Mouse (Mus musculus) stomach, embryonic 16.5 days (tissue): ENCODE results near the gene Hmbs. TPM values are rescaled to one million over a fixed set of nuclear protein-coding genes. Genes with fewer than 3 reads are reported as not detected.
A peak's percentile ranks its signal among the peaks of the same experiment; 100 is the strongest.

ENCODE experiments used
- ATAC-seq: fragments of 200-750 bp; cut with Nextera tagmentation; 2 replicates; pipeline ENCODE4 v1.8.0; 2017; ENCODE audit warnings: moderate number of reproducible peaks, moderate TSS enrichment; ENCODE audit not compliant: insufficient read depth, low FRiP score
- H3K27ac ChIP-seq: fragments of 300-500 bp; sonication (generic); 2 replicates; pipeline ENCODE4 v1.5.1; 2014; ENCODE audit warnings: low read length
- H3K27me3 ChIP-seq: fragments of 300-500 bp; sonication (generic); 2 replicates; pipeline ENCODE4 v1.6.1; 2014; ENCODE audit warnings: low read length, control low read depth, mixed read lengths; ENCODE audit not compliant: control insufficient read depth, insufficient read depth
- H3K36me3 ChIP-seq: fragments of 300-500 bp; sonication (generic); 2 replicates; pipeline ENCODE4 v1.6.1; 2014; ENCODE audit warnings: low read length; ENCODE audit not compliant: control insufficient read depth, insufficient read depth
- H3K4me1 ChIP-seq: fragments of 300-500 bp; sonication (generic); 2 replicates; pipeline ENCODE4 v1.6.1; 2014; ENCODE audit warnings: low read length, control low read depth, mixed read lengths; ENCODE audit not compliant: control insufficient read depth, insufficient read depth
- H3K4me2 ChIP-seq: fragments of 300-500 bp; sonication (generic); 2 replicates; pipeline ENCODE4 v1.6.1; 2014; ENCODE audit warnings: low read depth, low read length, mixed read lengths
- H3K4me3 ChIP-seq: fragments of 300-500 bp; sonication (generic); replicated peaks from 2 replicates; pipeline ENCODE4 v1.5.1; 2014; ENCODE audit warnings: mild to moderate bottlenecking, low read length
- H3K9ac ChIP-seq: fragments of 300-500 bp; sonication (generic); 2 replicates; pipeline ENCODE4 v1.6.1; 2014; ENCODE audit warnings: low read length
- H3K9me3 ChIP-seq: fragments of 300-500 bp; sonication (generic); replicated peaks from 2 replicates; pipeline ENCODE4 v1.6.1; 2016; ENCODE audit warnings: low read length, control low read depth; ENCODE audit not compliant: control insufficient read depth
- WGBS: fragments of 180-500 bp; shearing (Covaris S2); extraction: QIAGEN DNeasy Blood & Tissue Kit; methylation state at CpG from one replicate; pipeline ENCODE4 v1.1.7; 2014; 5-methylcytosine and 5-hydroxymethylcytosine counted together
- polyA plus RNA-seq: library from polyadenylated mRNA; unstranded; fragments of >200 nt; fragmentation: Nextera tagmentation; extraction: Ambion mirVana; gene quantifications from 2 replicates; pipeline ENCODE4 v1.2.1, GENCODE M21; 2015

Hmbs gene
- polyA plus RNA-seq, 1 experiment from 2014 or later, result 162 TPM

DNA sequence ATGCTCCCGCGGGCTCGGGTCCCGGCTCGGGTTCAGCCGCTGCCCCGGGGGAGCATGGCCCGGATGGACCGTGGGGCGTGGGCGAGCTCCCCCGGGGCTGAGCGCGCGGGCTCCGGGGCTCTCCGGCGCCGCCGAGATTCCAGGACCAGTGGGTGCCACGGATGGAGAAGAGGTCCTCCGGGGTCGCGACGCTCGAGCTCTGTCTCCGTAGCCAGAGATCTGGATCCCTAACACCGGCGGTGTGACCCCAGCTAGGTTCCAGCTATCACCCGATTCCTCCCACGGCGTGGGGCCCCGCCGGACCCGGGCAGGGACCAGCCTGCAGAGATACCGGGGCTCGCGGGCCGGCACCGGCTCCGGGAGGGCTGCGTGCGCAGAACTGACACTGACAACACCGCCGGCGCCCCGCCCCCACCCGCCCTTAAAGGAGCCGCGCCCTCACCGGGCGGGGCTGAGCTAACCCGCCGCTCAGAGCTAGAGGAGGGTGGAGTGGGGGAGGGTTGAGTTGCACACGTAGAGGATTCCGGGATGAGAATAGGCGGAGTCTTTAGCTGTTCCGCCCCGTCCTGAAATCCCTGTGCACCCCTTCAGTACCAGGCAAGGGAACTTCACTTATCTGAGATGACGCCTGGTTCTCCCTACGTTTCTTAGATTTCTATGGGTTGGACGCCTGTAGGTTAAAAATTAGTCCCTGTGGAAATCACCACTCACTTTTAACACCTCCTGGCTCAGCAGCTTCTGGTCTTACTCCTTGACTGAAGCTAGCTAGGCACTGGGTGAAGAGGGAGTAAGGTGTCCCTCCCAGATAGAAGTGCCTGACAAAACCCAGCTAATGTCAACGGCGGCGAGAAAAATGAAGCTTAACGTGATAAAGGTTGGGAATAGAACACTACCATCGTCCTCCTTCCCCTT, 23.9 kb downstream of the Hmbs start, which contains the start of gene C2cd2l:
C2cd2l (minus strand) TSS at position 399 of the 912 bp plus-strand sequence.
- H3K36me3 ChIP-seq, result peaks cover 3% of the 10 kb centered on the region; the same call in 1 of the 2 replicates
- under 1% methylated on average over 67 of the region's 67 CpGs for WGBS
- ATAC-seq, result peak; percentile 99

DNA sequence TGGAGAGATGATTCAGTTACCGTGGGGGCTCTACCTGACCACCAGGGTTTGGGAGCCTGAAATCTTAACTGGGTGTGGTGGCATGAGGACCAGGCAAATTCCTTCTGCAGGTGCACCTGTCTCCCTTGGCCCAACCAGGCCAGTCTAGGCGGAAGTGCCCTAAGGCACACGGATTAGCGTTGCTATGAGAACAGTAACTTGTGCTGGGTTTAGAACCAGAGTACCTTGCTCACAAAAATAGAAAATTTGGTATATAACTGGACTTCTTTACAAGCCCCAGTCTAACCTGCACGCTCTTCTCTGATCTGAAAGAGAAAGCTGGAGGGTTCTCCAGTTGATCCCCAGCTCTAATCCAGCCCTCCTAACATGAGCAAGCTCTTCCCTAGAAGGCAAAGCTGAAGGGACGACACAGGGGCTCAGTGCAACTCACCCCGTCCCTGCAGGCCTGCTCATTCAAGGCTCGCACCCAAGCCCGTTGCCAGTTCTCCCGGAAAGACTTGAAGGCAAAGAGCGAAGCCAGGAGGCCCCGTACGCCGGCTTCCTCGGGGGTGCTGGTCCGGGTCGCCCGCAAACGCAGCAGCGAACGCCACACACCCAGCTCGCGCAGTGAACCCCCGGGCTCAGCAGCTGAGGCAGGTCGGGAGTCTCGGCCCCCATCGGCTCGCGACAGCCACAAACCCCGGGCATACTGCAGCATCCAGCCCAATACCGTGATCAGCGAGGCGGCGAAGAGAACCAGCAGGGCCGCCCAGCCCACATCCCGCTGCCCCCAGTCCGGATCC, 24.7 kb downstream of the Hmbs start:
- H3K4me1 ChIP-seq, result peaks cover 18% of the 10 kb centered on the region
- H3K36me3 ChIP-seq, result peaks cover 11% of the 10 kb centered on the region
- no peak for ATAC-seq
- H3K27ac ChIP-seq, result peak overlapping the region; percentile 75
- peak overlapping the region; percentile 87 for H3K4me2 ChIP-seq
- 3% methylated on average over 37 of the region's 37 CpGs for WGBS
- H3K4me3 ChIP-seq, result peak overlapping the region; percentile 91
- H3K27me3 ChIP-seq, result no peaks in the 10 kb centered on the region
- peak overlapping the region; percentile 93 for H3K9ac ChIP-seq
- H3K9me3 ChIP-seq, result no peaks in the 10 kb centered on the region

More for the DNA sequence above, 23.9 kb downstream of the Hmbs start, which contains the start of gene C2cd2l:
- Histone ChIP-seq H3K27me3 (no peaks in the 10 kb centered on the region), H3K9ac (peak within 1 kb of the TSS; percentile 93), H3K4me1 (peaks cover 18% of the 10 kb centered on the region), H3K9me3 (no peaks in the 10 kb centered on the region), H3K4me3 (peak within 1 kb of the TSS; percentile 91), H3K4me2 (peak within 1 kb of the TSS; percentile 87), H3K27ac (peak within 1 kb of the TSS; percentile 81)

DNA sequence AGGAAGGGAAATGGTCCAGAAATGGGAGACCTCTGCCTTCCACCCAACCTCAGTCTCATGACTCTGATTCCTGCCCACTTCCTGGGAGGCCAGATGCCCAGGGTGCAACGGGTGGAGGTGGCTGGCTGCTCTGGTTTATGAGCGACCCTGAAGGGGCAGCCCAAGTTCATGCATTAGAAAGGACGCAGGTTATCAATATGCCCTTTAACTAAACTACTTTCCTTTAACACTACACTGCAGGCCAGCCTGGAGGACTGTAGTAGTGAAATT, 25.3 kb downstream of the Hmbs start:
- 28% methylated on average over 3 of the region's 3 CpGs for WGBS
- peaks cover 18% of the 10 kb centered on the region for H3K4me1 ChIP-seq
- H3K36me3 ChIP-seq, result peaks cover 11% of the 10 kb centered on the region
- no peaks in the 10 kb centered on the region for H3K27me3 ChIP-seq
- H3K9ac ChIP-seq, result peak overlapping the region; percentile 93
- peak overlapping the region; percentile 91 for H3K4me3 ChIP-seq
- peak overlapping the region; percentile 87 for H3K4me2 ChIP-seq
- peak overlapping the region; percentile 75 for H3K27ac ChIP-seq
- ATAC-seq, result no peak
- H3K9me3 ChIP-seq, result no peaks in the 10 kb centered on the region

DNA sequence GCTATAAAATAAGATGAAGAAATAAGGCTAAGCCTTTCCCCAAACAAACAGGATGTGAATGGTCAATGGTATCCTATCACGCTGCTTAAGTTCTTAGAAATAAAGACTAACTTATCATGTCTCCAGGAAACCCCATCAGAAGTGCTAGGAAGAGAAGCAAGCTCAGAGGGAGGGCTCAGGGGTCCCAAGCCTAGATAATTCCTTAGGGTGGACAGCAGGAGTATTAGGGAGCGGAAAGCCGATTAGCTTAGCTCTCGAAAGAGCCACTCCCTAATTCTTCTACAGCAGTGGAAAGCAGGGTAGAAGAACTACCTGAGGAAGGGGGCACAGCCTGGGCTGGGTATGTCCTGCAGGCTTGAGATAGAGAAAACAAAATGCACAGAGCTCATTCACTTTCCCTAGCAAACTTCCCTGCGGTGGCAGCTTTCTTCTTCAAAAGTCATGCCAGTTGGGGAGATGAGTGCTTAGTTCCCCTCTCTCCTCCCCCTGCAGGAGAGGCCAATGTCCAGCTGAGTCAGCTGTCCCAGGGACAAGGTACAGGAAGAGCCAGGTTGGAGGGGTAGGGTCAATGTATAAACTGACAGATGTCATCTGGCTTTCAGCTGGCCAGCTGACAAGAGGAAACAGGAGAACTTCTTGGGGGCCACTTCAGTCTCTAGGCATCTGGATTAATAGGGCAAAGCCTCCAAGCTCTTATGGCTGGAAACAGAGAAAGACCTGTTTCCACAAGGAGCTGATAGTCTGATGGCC, 25.8 kb downstream of the Hmbs start:
- 59% methylated on average over 5 of the region's 5 CpGs for WGBS
- Histone ChIP-seq H3K27me3 (no peaks in the 10 kb centered on the region), H3K4me1 (peaks cover 18% of the 10 kb centered on the region), H3K36me3 (peaks cover 11% of the 10 kb centered on the region), H3K4me3 (peak overlapping the region; percentile 91), H3K27ac (peak overlapping the region; percentile 75), H3K4me2 (peak overlapping the region; percentile 87), H3K9me3 (no peaks in the 10 kb centered on the region), H3K9ac (peak overlapping the region; percentile 93)
- ATAC-seq, result no peak

DNA sequence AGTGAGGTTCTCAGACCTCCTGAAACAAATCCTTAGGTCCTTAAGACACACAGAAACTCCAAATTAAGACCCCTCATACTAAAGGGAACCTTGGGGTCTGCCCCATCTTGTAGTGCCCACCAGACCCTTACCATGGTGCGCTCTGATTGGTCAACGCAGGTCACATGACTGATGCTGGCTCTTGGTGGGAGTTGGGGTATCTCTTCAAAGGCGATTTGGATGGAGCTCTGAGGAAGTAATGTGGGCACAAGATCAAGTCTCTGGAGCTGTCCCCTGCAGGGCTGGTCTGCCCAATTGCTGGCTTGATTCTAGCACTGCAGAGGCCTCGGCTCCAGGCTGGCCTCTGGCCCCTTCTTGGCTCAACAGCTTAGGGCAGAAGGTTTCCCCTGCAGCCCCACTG, 26.6 kb downstream of the Hmbs start:
- 0 out of 2 replicates have a peak overlapping the region, but pooled peaks have one; percentile 9 for H3K9ac ChIP-seq
- H3K36me3 ChIP-seq, result peaks cover 14% of the 10 kb centered on the region
- no peak overlapping the region for H3K4me2 ChIP-seq
- no peaks in the 10 kb centered on the region for H3K9me3 ChIP-seq
- H3K27ac ChIP-seq, result no peak overlapping the region
- no peak overlapping the region for H3K4me3 ChIP-seq
- no peak for ATAC-seq
- H3K27me3 ChIP-seq, result no peaks in the 10 kb centered on the region
- WGBS, result 74% methylated on average over 4 of the region's 4 CpGs
- H3K4me1 ChIP-seq, result peaks cover 18% of the 10 kb centered on the region

DNA sequence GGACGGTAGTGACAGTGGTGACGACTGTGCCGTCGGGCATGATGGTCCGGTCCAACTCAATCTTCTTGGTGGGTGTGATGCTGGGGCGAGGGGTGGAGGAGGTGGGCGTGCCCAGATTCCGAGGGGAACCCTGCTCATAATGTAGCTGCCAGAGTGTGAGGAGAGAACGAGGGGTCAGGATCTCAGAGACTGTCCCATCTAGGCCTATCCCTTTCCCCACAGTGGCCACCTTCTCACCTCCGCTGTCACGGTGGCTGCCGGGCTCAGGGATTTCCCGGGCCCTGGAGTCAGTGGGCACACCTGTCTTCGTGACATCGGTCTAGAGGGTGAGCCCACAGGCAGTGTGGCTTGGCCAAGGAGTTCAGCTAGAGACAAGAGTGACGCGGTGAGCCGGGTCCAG, 29.1 kb downstream of the Hmbs start:
- Histone ChIP-seq H3K36me3 (peaks cover 14% of the 10 kb centered on the region), H3K4me3 (no peak overlapping the region), H3K27ac (no peak overlapping the region), H3K27me3 (no peaks in the 10 kb centered on the region), H3K9me3 (no peaks in the 10 kb centered on the region), H3K4me1 (peaks cover 32% of the 10 kb centered on the region), H3K4me2 (no peak overlapping the region), H3K9ac (no peak overlapping the region)
- WGBS, result 92% methylated on average over 18 of the region's 18 CpGs
- ATAC-seq, result no peak

DNA sequence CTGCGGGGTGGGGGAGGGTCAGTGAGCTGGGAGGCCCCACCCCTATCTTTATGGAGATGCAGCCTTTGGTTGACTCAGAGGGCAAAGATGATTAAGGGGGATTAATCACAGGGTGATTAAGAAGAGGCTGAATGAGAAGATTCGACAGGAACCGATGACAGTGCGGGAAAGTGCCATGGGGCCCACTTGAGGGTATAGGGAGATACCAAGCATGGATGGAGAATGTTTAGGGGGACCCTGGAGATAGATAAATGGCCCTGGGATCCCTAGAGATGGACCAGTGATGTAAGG, 29.8 kb downstream of the Hmbs start:
- peaks cover 14% of the 10 kb centered on the region for H3K36me3 ChIP-seq
- H3K27ac ChIP-seq, result no peak overlapping the region
- H3K4me1 ChIP-seq, result peaks cover 31% of the 10 kb centered on the region
- no peak overlapping the region for H3K4me2 ChIP-seq
- no peaks in the 10 kb centered on the region for H3K9me3 ChIP-seq
- ATAC-seq, result no peak
- H3K27me3 ChIP-seq, result no peaks in the 10 kb centered on the region
- H3K9ac ChIP-seq, result no peak overlapping the region
- 74% methylated on average over 4 of the region's 4 CpGs for WGBS
- no peak overlapping the region for H3K4me3 ChIP-seq

DNA sequence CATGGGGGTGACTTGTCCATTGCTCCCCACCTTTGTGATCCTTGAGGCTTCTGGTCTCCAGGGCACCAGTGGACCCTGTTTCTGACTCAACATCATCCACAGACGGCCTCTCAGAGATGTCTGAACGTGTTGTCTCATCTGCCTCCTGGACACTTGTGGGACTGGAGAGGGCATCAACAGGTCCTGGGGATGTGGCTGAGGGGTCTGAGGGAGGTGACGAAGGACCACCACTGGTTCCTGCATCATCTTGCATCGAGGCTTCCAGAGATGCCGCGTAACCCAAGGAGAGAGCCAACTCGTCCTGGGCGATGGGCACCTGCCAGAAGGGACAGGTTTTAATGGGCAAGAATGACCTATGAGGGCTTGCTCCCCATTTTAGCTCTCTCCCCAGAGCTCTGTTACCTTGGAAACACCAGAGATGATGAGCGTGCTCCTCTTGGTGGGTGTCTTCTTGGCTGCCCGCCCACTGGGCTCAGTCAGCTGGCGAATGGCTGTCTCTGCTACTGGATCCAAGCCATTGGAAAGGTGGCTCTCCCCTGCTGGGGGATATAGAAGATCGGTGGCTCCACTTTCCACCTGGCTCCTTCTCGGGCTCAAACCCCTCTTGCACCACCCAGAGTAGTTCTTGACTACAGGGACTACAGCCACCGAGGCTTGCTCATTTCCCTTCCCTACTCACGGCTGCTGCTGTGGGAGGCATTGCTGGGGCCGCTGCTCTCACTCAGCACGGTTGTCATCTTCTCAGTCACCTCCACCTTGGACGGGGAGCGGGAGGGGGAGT, 30.4 kb downstream of the Hmbs start:
- WGBS, result 76% methylated on average over 19 of the region's 19 CpGs
- Histone ChIP-seq H3K27ac (no peak overlapping the region), H3K36me3 (peaks cover 14% of the 10 kb centered on the region), H3K27me3 (no peaks in the 10 kb centered on the region), H3K4me2 (no peak overlapping the region), H3K4me1 (peaks cover 26% of the 10 kb centered on the region), H3K4me3 (no peak overlapping the region), H3K9ac (no peak overlapping the region), H3K9me3 (no peaks in the 10 kb centered on the region)
- no peak for ATAC-seq
